Mouse (Mus musculus): ENCODE measurements at regions not wholly inside any gene's neighbourhood (a gene's known extent, or its start where the extent isn't known, plus 50 kb on each side); places are given as distances from the start of the nearest gene placed in this dataset.
A peak's percentile ranks its signal among the peaks of the same experiment; 100 is the strongest.
"Not testable (repeated sequence)": the region's sequence is repeated elsewhere in the genome, so short reads cannot be mapped to it uniquely, and the experiment has no call there.

DNA sequence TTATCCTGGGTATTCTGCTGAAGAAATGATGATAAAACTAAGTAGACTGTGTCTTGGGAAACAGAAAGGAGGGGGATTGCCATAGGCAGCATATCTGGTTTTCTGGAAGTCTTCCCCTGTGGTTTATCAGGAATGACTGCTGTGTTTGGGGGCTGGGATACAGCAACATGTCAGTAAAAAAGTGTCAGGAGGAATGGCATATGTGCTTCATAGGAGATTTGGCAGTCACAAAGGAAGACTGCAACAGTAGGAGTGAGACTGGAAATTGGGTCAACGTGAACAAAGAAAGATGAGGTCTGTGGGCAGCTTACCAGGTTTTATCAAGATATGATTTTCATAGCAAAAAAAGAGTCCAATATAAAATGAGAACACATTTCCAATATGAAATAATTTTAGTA lies 641.1 kb upstream of the Nrxn1 start:
- Histone ChIP-seq H3K36me3 (ENCODE audit: control insufficient read depth, insufficient read depth, low read length) (no peaks in the 10 kb centered on the region), H3K9me3 (ENCODE audit: control insufficient read depth, low read length) (no peaks in the 10 kb centered on the region), H3K27me3 (ENCODE audit: control insufficient read depth, insufficient read depth, low read length) (no peaks in the 10 kb centered on the region), H3K4me2 (replicated peaks; ENCODE audit: low read depth, low read length) (no peak overlapping the region), H3K27ac (ENCODE audit: low read depth, low read length) (no peak overlapping the region), H3K4me3 (ENCODE audit: low read length) (no peak overlapping the region), H3K9ac (ENCODE audit: low read depth, low read length) (no peak overlapping the region), H3K4me1 (ENCODE audit: control insufficient read depth, insufficient read depth, low read length) (no peaks in the 10 kb centered on the region)
- 63% methylated on average over 1 of the region's 1 CpGs for WGBS
- ATAC-seq (ENCODE audit: low FRiP score, low TSS enrichment): no peak

DNA sequence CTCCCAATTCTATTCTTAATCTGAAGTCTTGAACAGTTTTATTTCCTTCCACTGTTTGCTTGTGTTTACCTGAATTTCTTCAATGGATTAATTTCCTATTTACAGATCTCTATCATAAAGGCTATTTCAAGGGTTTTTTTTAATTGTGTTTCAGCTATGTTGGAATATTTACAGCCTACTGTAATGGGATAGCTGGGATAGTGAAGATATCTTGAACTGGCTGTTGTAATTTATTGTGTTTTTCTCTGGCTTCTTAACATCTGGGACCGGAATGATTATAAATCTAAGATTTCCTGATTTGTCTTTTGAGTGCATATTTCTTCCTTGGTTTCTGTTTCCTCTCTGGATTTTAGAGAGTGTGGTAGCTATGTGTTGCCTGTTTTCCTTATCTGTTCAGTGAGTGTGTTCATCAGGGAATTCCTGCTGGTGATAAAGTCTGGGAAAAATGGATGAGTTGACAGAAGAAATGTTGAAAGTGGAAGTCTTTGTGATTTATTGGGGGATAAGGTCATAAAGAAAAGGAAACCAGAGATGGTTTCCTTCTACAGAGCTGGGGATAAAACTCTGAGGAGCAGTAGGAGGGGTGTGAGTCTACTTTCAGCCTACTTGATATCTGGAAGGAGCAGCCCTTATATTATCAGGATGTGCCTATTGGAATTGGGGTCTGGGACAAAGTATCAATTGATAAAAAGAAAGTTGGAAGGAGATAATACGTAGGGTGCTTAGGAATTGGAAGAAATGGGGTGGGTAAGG lies 640.5 kb upstream of the Nrxn1 start:
- no peaks in the 10 kb centered on the region for H3K4me1 ChIP-seq (ENCODE audit: control insufficient read depth, insufficient read depth, low read length)
- no peak overlapping the region for H3K4me3 ChIP-seq (ENCODE audit: low read length)
- H3K27me3 ChIP-seq (ENCODE audit: control insufficient read depth, insufficient read depth, low read length): no peaks in the 10 kb centered on the region
- WGBS: 26% methylated on average over 2 of the region's 2 CpGs
- no peaks in the 10 kb centered on the region for H3K36me3 ChIP-seq (ENCODE audit: control insufficient read depth, insufficient read depth, low read length)
- no peak overlapping the region for H3K4me2 ChIP-seq (replicated peaks; ENCODE audit: low read depth, low read length)
- H3K9ac ChIP-seq (ENCODE audit: low read depth, low read length): no peak overlapping the region
- peak; percentile 91 for ATAC-seq (ENCODE audit: low FRiP score, low TSS enrichment)
- H3K27ac ChIP-seq (ENCODE audit: low read depth, low read length): no peak overlapping the region
- H3K9me3 ChIP-seq (ENCODE audit: control insufficient read depth, low read length): no peaks in the 10 kb centered on the region

DNA sequence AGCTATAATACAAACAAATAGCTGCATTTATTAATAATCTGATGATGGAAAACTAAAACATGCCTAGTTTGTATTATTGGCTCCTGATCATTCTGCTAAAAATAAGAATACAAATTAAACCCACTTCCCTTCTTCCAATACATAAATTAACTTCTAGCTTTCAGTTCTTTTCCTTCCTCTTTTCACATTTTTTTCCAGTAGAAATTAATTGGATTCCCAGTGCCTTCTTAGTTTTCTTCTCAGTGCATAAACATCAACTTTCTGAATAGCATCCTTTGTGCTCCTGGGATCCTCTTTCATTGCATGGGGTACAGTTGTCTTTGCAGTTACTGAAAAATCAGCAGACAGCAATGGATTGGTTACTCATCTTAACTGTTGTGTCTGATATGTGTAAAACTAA lies 617.5 kb upstream of the Nrxn1 start:
- no peak overlapping the region for H3K9ac ChIP-seq (ENCODE audit: low read depth, low read length)
- H3K4me3 ChIP-seq (ENCODE audit: low read length): no peak overlapping the region
- H3K9me3 ChIP-seq (ENCODE audit: control insufficient read depth, low read length): no peaks in the 10 kb centered on the region
- H3K27ac ChIP-seq (ENCODE audit: low read depth, low read length): no peak overlapping the region
- no peaks in the 10 kb centered on the region for H3K27me3 ChIP-seq (ENCODE audit: control insufficient read depth, insufficient read depth, low read length)
- H3K36me3 ChIP-seq (ENCODE audit: control insufficient read depth, insufficient read depth, low read length): no peaks in the 10 kb centered on the region
- no peak for ATAC-seq (ENCODE audit: low FRiP score, low TSS enrichment)
- no peaks in the 10 kb centered on the region for H3K4me1 ChIP-seq (ENCODE audit: control insufficient read depth, insufficient read depth, low read length)
- H3K4me2 ChIP-seq (replicated peaks; ENCODE audit: low read depth, low read length): no peak overlapping the region

DNA sequence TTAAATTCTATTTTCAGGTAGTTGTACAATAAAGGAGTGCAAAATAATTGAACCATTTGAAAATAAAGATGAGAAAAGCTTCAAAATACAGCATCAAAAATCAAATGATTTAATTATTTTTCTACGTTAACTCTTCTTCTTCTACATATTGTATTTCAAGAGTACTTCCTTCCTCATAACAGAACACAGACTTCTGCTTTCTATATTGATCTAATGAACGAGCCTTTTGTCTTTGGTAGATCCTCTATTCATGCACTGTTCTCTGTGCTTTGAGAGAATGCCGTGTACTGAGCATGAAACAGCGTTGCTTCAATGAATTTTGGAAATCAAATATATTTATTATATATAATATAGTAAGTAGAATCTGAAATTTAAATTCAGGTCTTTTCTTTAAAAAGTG lies 598.2 kb upstream of the Nrxn1 start:
- 90% methylated on average over 4 of the region's 4 CpGs for WGBS
- Histone ChIP-seq H3K9ac (ENCODE audit: low read depth, low read length) (no peak overlapping the region), H3K27me3 (ENCODE audit: control insufficient read depth, insufficient read depth, low read length) (no peaks in the 10 kb centered on the region), H3K9me3 (ENCODE audit: control insufficient read depth, low read length) (no peaks in the 10 kb centered on the region), H3K27ac (ENCODE audit: low read depth, low read length) (no peak overlapping the region), H3K36me3 (ENCODE audit: control insufficient read depth, insufficient read depth, low read length) (no peaks in the 10 kb centered on the region), H3K4me2 (replicated peaks; ENCODE audit: low read depth, low read length) (no peak overlapping the region), H3K4me3 (ENCODE audit: low read length) (no peak overlapping the region), H3K4me1 (ENCODE audit: control insufficient read depth, insufficient read depth, low read length) (no peaks in the 10 kb centered on the region)
- ATAC-seq (ENCODE audit: low FRiP score, low TSS enrichment): no peak

DNA sequence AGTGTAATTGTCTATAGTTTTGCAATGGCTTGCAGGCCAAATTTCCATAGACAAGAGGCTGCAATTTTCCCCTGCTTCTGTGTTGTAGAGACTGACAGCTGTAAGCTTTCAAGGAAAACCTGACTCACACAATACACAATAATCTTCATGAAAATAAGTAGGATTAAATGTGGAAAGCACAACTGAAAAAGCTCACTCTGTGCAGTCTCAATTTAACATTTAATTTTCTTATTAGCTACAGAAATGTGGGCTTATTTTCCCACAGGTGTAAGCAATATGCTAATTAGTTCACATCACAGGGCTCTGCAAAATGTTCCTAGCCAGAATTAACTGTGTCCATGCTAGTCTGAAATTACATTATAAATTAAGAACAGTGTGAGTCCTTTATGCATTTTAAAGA lies 564.6 kb upstream of the Nrxn1 start:
- H3K9ac ChIP-seq (ENCODE audit: low read depth, low read length): no peak overlapping the region
- no peak overlapping the region for H3K27ac ChIP-seq (ENCODE audit: low read depth, low read length)
- H3K27me3 ChIP-seq (ENCODE audit: control insufficient read depth, insufficient read depth, low read length): no peaks in the 10 kb centered on the region
- H3K9me3 ChIP-seq (ENCODE audit: control insufficient read depth, low read length): no peaks in the 10 kb centered on the region
- H3K4me1 ChIP-seq (ENCODE audit: control insufficient read depth, insufficient read depth, low read length): no peaks in the 10 kb centered on the region
- H3K36me3 ChIP-seq (ENCODE audit: control insufficient read depth, insufficient read depth, low read length): no peaks in the 10 kb centered on the region
- H3K4me2 ChIP-seq (replicated peaks; ENCODE audit: low read depth, low read length): no peak overlapping the region
- ATAC-seq (ENCODE audit: low FRiP score, low TSS enrichment): no peak
- H3K4me3 ChIP-seq (ENCODE audit: low read length): no peak overlapping the region

DNA sequence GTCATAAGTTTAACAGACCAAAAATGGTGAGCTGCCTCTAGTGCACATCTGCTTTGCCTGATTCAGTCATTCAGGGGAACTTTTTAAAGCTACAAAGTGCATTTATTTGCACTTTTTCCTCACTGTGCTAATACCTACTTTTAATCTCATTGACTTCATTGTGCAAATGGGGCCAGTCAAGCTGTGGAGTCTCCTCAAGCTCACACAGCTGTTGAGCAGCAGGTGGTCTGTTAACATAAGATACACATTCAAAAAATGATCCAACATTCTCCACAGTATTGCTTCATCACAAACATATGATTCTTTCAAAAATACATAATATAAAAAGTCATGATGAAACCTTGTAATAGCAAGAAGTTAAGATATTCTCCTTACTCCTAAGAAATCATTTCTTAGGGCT lies 564.2 kb upstream of the Nrxn1 start:
- Histone ChIP-seq H3K36me3 (ENCODE audit: control insufficient read depth, insufficient read depth, low read length) (no peaks in the 10 kb centered on the region), H3K4me2 (replicated peaks; ENCODE audit: low read depth, low read length) (no peak overlapping the region), H3K27ac (ENCODE audit: low read depth, low read length) (no peak overlapping the region), H3K9me3 (ENCODE audit: control insufficient read depth, low read length) (no peaks in the 10 kb centered on the region), H3K9ac (ENCODE audit: low read depth, low read length) (no peak overlapping the region), H3K27me3 (ENCODE audit: control insufficient read depth, insufficient read depth, low read length) (no peaks in the 10 kb centered on the region), H3K4me3 (ENCODE audit: low read length) (no peak overlapping the region), H3K4me1 (ENCODE audit: control insufficient read depth, insufficient read depth, low read length) (no peaks in the 10 kb centered on the region)
- no peak for ATAC-seq (ENCODE audit: low FRiP score, low TSS enrichment)

DNA sequence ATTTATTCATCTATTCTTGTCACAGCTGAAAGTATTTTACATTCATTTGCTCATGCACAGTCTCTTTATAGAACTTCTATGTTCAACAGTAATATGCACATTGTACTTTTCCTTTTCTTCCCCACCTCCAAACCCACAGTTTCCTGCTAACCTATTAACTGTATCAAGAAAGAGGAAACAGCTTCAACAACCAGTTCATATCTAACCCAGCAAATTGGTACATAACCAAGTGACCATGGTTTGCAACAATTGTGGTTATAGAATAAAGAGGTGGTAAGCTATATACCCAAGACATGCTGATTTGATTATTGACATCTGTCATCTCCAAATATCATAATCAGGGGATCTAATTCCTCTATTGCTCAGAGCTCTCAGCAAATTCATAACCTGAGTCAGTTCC lies 539.0 kb upstream of the Nrxn1 start:
- Histone ChIP-seq H3K27ac (ENCODE audit: low read depth, low read length) (no peak overlapping the region), H3K27me3 (ENCODE audit: control insufficient read depth, insufficient read depth, low read length) (no peaks in the 10 kb centered on the region), H3K9me3 (ENCODE audit: control insufficient read depth, low read length) (no peaks in the 10 kb centered on the region), H3K9ac (ENCODE audit: low read depth, low read length) (no peak overlapping the region), H3K4me2 (replicated peaks; ENCODE audit: low read depth, low read length) (no peak overlapping the region), H3K36me3 (ENCODE audit: control insufficient read depth, insufficient read depth, low read length) (no peaks in the 10 kb centered on the region), H3K4me1 (ENCODE audit: control insufficient read depth, insufficient read depth, low read length) (no peaks in the 10 kb centered on the region), H3K4me3 (ENCODE audit: low read length) (no peak overlapping the region)
- no peak for ATAC-seq (ENCODE audit: low FRiP score, low TSS enrichment)

DNA sequence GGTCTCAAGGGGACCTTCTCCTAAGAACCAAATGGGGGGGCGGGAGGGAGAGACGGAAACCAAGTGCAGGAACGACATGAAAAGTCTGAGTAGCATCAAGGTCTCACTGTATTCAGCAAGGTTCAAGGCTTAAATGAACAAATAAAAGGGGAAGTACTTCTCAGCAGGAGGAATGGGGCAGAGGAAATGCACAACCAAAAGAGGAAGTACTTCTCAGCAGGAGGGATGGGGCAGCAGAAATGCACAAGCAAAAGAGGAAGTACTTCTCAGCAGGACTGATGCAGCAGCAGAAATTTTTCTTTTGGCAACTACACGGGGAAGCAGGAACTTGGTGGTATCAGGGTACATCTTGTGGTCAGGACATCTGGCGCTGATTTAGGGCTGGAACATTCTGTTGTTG lies 521.3 kb upstream of the Nrxn1 start:
- not testable (repeated sequence) for H3K36me3 ChIP-seq (ENCODE audit: control insufficient read depth, insufficient read depth, low read length); H3K27me3 ChIP-seq (ENCODE audit: control insufficient read depth, insufficient read depth, low read length); H3K4me2 ChIP-seq (replicated peaks; ENCODE audit: low read depth, low read length); ATAC-seq (ENCODE audit: low FRiP score, low TSS enrichment); H3K4me1 ChIP-seq (ENCODE audit: control insufficient read depth, insufficient read depth, low read length); H3K9ac ChIP-seq (ENCODE audit: low read depth, low read length); H3K9me3 ChIP-seq (ENCODE audit: control insufficient read depth, low read length); H3K27ac ChIP-seq (ENCODE audit: low read depth, low read length); H3K4me3 ChIP-seq (ENCODE audit: low read length)
- 96% methylated on average over 5 of the region's 5 CpGs for WGBS

DNA sequence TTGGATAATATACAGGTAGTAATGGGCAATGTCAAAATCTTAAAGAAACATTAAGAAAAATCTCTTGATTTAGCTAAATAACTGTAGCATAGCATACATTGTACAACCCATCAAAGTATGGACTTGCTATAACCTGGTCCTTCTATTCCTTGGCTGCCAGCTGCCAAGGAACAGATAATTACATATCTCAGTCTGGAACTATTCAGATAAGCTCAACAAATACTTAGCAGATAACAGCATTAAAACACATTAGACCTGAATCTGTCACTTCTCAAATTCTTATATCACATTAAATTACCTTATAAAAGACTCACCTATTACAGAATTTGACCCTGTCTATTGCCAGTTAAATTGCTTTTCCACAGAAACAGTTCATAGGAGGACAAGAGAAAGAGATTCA lies 496.2 kb upstream of the Nrxn1 start:
- H3K9me3 ChIP-seq (ENCODE audit: control insufficient read depth, low read length): no peaks in the 10 kb centered on the region
- H3K27ac ChIP-seq (ENCODE audit: low read depth, low read length): no peak overlapping the region
- ATAC-seq (ENCODE audit: low FRiP score, low TSS enrichment): no peak
- no peaks in the 10 kb centered on the region for H3K4me1 ChIP-seq (ENCODE audit: control insufficient read depth, insufficient read depth, low read length)
- H3K36me3 ChIP-seq (ENCODE audit: control insufficient read depth, insufficient read depth, low read length): no peaks in the 10 kb centered on the region
- H3K27me3 ChIP-seq (ENCODE audit: control insufficient read depth, insufficient read depth, low read length): no peaks in the 10 kb centered on the region
- H3K9ac ChIP-seq (ENCODE audit: low read depth, low read length): no peak overlapping the region
- H3K4me3 ChIP-seq (ENCODE audit: low read length): no peak overlapping the region
- no peak overlapping the region for H3K4me2 ChIP-seq (replicated peaks; ENCODE audit: low read depth, low read length)
